Mouse (Mus musculus) hindbrain, embryonic 10.5 days (tissue): ENCODE measurements at regions not wholly inside any gene's neighbourhood (a gene's known extent, or its start where the extent isn't known, plus 50 kb on each side); places are given as distances from the start of the nearest gene placed in this dataset.

ENCODE experiments used
- DNase-seq: peaks from one replicate; pipeline ENCODE4 v3.0.0-alpha.2; 2017; ENCODE audit warnings: low spot score
- H3K27ac ChIP-seq: fragments of 300-500 bp; sonication (generic); 2 replicates; pipeline ENCODE4 v1.5.1; 2016; ENCODE audit warnings: mild to moderate bottlenecking, moderate library complexity
- H3K27me3 ChIP-seq: fragments of 300-500 bp; sonication (generic); 2 replicates; pipeline ENCODE4 v1.6.1; 2016; ENCODE audit warnings: mild to moderate bottlenecking; ENCODE audit not compliant: poor library complexity, insufficient read depth, severe bottlenecking
- H3K36me3 ChIP-seq: fragments of 300-500 bp; sonication (generic); 2 replicates; pipeline ENCODE4 v1.6.1; 2016; ENCODE audit warnings: mild to moderate bottlenecking, moderate library complexity
- H3K4me1 ChIP-seq: fragments of 300-500 bp; sonication (generic); replicated peaks from 2 replicates; pipeline ENCODE4 v1.6.1; 2016; ENCODE audit warnings: mild to moderate bottlenecking
- H3K4me3 ChIP-seq: fragments of 300-500 bp; sonication (generic); 2 replicates; pipeline ENCODE4 v1.5.1; 2016; ENCODE audit warnings: mild to moderate bottlenecking, moderate library complexity
- H3K9me3 ChIP-seq: fragments of 300-500 bp; sonication (generic); 2 replicates; pipeline ENCODE4 v1.6.1; 2016; ENCODE audit warnings: mild to moderate bottlenecking, moderate library complexity
- WGBS: fragments of 180-500 bp; shearing (Covaris S2); methylation state at CpG from one replicate; pipeline ENCODE4 v1.1.7; 2016; 5-methylcytosine and 5-hydroxymethylcytosine counted together

DNA sequence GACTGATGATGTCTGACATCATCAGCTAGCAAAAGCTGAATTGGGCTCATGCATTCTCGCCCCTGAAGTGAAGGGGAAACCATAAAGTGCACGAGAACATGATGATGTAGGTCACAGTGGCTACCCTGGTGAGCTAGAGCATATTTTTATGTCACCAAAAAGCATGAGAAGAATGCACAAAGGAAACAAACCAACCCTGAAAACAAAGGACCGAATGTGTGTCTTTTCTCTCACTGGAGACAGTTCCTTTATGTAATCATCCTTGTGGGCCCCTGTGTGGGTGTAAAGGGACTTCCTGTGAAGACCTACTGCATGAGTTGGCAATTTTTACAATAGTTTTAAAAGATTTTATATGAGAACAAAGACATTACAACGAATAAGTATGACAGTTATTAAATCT lies 270.2 kb upstream of the Ptger4 start:
- no peak overlapping the region for H3K4me3 ChIP-seq
- DNase-seq, result no peak
- H3K27me3 ChIP-seq, result no peaks in the 10 kb centered on the region
- H3K4me1 ChIP-seq, result peaks cover 5% of the 10 kb centered on the region; the same call in 1 of the 2 replicates
- H3K9me3 ChIP-seq, result no peaks in the 10 kb centered on the region
- no peak overlapping the region for H3K27ac ChIP-seq
- H3K36me3 ChIP-seq, result no peaks in the 10 kb centered on the region
- WGBS, result 53% methylated on average over 4 of the region's 4 CpGs

DNA sequence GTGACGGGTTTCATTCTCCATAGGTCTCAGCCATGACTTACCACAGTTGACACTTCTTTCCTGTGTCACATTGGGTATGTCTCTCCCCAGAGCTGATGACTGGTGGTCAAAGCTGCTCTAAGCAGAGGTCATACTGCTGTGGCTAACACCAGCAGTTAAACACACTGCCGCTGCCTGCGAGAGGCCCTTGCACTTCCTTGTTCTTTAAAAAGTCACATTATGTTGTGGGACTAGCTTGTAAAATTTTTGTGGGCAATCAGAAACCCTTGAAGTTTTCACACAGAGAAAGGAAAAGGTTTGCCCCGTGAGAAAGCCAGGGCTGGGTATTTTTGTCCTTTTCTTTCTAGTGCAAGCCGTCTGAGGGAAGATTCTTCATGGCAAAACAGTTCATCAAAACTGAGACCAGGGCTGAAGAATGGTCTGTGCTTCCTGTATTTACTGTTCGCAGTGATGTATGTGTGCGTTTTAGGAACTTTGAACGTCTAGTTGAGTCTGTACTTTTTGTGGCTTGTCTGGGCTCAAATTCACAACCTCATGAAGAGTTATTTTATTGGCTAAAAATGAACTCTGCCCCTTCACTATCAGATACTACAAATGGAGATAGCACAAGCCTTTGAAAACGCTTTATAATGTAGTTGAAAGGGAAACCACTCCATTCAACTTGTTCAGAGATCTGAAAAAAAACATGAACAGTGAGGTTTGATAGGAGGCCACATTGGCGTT lies 273.4 kb upstream of the Ptger4 start:
- Histone ChIP-seq H3K36me3 (no peaks in the 10 kb centered on the region), H3K27me3 (no peaks in the 10 kb centered on the region), H3K27ac (no peak overlapping the region), H3K4me1 (peaks cover 5% of the 10 kb centered on the region; the same call in 1 of the 2 replicates), H3K9me3 (no peaks in the 10 kb centered on the region), H3K4me3 (no peak overlapping the region)
- no peak for DNase-seq
- 85% methylated on average over 10 of the region's 10 CpGs for WGBS

DNA sequence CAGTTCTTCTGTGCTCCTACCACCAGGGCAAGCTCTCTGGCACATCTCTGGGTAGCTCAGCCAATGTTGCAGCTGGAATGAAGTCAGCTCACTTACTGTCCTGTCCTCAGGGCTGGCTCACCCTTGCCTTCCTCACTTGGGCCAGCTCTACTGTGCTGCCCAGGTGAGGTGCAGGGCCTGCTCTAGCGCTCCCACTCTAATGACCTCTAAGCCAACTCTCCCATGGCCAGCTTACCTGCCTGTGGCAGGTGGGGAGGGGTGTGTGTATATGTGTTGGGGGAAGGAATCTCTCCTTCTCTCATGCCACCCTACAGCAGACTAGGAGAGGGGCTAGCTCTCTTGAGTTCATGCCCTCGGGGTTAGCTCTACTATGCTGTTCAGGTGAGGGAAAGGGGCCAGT lies 275.6 kb upstream of the Ptger4 start:
- no peak overlapping the region for H3K27ac ChIP-seq
- H3K9me3 ChIP-seq, result no peaks in the 10 kb centered on the region
- H3K4me3 ChIP-seq, result no peak overlapping the region
- H3K36me3 ChIP-seq, result no peaks in the 10 kb centered on the region
- 91% methylated on average over 2 of the region's 2 CpGs for WGBS
- no peak for DNase-seq
- H3K4me1 ChIP-seq, result no peaks in the 10 kb centered on the region
- H3K27me3 ChIP-seq, result no peaks in the 10 kb centered on the region

DNA sequence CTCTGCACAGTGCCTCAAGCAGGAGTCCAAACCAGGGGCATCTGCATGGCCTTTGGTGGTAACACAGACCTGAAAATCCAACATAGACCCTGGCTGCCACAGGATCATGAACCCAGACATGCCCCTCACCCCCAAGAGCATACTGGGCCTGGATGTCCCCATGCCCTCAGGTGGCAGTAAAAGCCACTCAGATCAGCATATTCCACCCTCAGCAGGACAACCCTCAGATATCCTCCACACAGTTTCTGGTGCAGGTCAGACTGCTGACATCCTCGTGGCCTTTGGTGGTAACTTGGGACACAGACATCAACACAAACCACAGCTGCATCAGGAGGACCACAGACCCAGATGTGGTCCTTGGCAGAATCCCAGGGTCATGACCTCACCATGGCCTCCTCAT lies 276.0 kb upstream of the Ptger4 start:
- no peak for DNase-seq
- WGBS, result 89% methylated on average over 1 of the region's 1 CpGs
- H3K4me3 ChIP-seq, result no peak overlapping the region

DNA sequence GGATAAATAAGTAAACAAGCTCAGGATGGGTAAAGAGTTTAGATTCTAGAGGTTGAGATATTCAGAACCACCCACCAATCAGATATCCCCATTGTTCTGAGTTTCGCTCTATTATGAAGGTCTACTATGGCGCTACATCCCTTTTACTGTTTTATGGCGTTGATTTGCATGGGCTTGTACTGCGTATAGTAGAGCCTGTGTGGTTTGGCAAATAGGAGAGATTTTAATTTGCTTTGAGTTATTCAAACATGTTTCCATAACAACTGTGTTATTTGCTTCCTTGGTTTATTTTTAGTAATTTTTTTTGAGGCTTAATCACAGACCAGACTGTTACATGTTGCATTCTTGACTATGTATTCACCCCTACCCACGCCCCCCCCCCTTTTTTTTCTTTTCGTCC lies 284.6 kb upstream of the Ptger4 start:
- H3K27ac ChIP-seq, result no peak overlapping the region
- H3K27me3 ChIP-seq, result no peaks in the 10 kb centered on the region
- no peaks in the 10 kb centered on the region for H3K9me3 ChIP-seq
- no peak for DNase-seq
- no peaks in the 10 kb centered on the region for H3K36me3 ChIP-seq
- 92% methylated on average over 6 of the region's 6 CpGs for WGBS
- H3K4me1 ChIP-seq, result no peaks in the 10 kb centered on the region
- no peak overlapping the region for H3K4me3 ChIP-seq

More for the DNA sequence above, 276.0 kb upstream of the Ptger4 start:
- no peaks in the 10 kb centered on the region for H3K36me3 ChIP-seq
- no peak overlapping the region for H3K27ac ChIP-seq
- H3K4me1 ChIP-seq, result no peaks in the 10 kb centered on the region
- H3K27me3 ChIP-seq, result no peaks in the 10 kb centered on the region
- H3K9me3 ChIP-seq, result no peaks in the 10 kb centered on the region

DNA sequence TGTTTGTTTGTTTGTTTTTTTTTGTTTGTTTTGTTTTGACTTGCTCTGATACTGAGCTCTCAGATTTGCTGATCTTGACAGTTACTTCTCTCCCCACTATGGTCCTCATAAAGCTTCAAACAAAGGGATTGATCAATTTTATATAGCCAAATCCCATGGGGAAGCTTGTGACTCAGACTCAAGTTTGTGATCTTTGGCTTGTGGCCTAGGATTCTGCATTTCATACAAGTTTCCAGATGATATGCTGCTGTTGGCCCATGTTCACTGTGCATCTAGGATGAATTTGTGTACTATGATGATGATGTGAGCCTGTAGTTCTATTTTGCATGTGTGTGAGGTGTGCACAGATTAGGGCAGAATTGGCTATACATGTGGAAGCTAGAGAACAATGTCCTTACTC lies 289.7 kb upstream of the Ptger4 start:
- Histone ChIP-seq H3K36me3 (no peaks in the 10 kb centered on the region), H3K4me3 (no peak overlapping the region), H3K27me3 (no peaks in the 10 kb centered on the region), H3K4me1 (no peaks in the 10 kb centered on the region), H3K9me3 (no peaks in the 10 kb centered on the region), H3K27ac (no peak overlapping the region)
- DNase-seq, result no peak

DNA sequence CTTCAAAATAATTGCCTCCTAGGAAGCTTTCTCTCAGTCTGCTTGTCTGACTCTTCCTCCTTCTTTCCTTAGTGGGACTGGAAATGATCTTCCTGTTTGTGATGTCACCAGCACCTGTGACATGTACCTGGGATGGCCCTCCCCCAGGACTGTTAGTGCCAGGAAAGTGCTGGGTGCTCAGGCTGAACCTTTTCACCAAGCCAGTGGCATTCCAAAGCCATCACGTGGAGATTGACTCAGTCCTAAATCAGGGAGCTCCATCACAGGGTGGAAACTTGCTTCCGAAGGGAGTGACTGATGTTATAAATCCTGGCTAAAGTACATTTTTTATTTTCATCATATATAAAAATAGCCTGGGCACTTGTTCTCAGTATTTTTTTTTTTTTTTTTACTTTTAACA lies 293.4 kb upstream of the Ptger4 start:
- H3K27ac ChIP-seq, result no peak overlapping the region
- no peak overlapping the region for H3K4me3 ChIP-seq
- H3K27me3 ChIP-seq, result no peaks in the 10 kb centered on the region
- WGBS, result 77% methylated on average over 2 of the region's 2 CpGs
- DNase-seq, result no peak
- no peaks in the 10 kb centered on the region for H3K9me3 ChIP-seq
- H3K36me3 ChIP-seq, result no peaks in the 10 kb centered on the region
- no peaks in the 10 kb centered on the region for H3K4me1 ChIP-seq

DNA sequence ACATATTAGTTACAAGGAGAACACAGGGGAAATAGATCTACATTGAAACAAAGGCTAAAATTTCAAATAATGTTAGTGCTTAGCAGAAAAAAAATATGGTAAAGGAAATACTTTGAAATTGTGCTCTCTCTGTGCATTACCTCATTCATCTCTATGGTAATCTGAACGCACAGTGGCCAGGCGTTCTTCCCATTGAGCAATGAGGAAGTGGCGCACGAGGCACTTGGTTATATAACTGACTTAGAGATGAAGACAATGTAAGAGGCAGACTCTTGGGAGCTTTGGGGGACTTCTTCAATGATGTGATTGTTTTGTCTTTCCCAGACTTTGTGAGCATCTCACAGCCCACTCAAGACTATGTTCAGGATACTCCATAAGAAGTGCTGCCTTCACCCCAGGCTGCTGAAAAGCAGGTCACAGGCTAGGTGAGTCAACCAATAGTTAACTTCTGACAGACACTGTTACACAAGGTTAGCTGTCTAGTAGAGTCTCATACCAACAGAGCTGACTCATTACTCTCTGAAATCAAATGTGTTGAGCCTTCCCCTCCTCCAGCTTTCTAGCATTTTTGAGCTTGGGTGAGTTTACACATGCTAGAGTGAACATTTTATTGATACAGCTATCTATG lies 295.4 kb upstream of the Ptger4 start:
- WGBS, result 92% methylated on average over 4 of the region's 4 CpGs
- no peaks in the 10 kb centered on the region for H3K9me3 ChIP-seq
- H3K4me3 ChIP-seq, result no peak overlapping the region
- H3K27ac ChIP-seq, result no peak overlapping the region
- H3K27me3 ChIP-seq, result no peaks in the 10 kb centered on the region
- DNase-seq, result no peak
- H3K36me3 ChIP-seq, result no peaks in the 10 kb centered on the region
- no peaks in the 10 kb centered on the region for H3K4me1 ChIP-seq

DNA sequence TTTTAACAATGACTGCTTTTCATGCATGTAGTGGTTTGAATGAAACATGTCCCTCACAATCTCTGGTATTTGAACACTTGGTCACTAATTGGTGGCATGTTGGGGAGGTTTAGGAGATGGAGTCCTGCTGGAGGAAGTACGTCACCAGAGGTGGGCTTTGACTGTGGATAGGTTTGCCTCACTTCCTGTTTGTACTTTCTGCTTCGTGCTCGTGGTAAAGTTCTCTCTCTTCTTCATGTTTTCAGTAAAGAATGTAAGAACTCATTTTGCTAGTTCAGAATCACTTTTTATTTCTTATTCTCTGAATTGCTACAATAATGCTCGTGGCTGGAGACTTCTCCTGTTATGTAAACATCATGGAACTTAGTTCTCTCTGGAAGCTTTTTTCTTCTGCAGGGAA lies 310.5 kb upstream of the Ptger4 start:
- 87% methylated on average over 4 of the region's 4 CpGs for WGBS
- H3K9me3 ChIP-seq, result no peaks in the 10 kb centered on the region
- no peak overlapping the region for H3K4me3 ChIP-seq
- no peaks in the 10 kb centered on the region for H3K4me1 ChIP-seq
- H3K36me3 ChIP-seq, result no peaks in the 10 kb centered on the region
- H3K27me3 ChIP-seq, result no peaks in the 10 kb centered on the region
- no peak overlapping the region for H3K27ac ChIP-seq
- DNase-seq, result no peak

DNA sequence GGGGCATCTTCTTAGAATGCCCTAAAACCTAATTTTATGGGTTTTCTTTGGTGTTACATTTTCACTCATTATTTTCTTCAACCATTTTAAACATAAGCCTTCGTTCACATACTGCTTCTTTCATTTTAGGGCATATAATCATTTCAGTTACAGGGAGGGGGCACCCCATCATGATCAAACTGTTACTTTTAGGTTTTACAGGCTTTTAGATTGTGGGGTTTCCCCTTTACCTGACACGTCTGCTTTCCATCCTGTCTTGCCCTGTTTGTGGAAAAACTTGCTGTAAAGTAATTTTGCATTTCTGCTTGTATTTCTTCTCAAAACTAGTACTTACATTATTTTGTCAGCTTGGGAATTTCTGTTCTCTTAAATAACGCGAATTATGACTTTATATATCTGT lies 310.9 kb upstream of the Ptger4 start:
- H3K4me3 ChIP-seq, result no peak overlapping the region
- H3K9me3 ChIP-seq, result no peaks in the 10 kb centered on the region
- H3K36me3 ChIP-seq, result no peaks in the 10 kb centered on the region
- no peaks in the 10 kb centered on the region for H3K4me1 ChIP-seq
- 84% methylated on average over 4 of the region's 4 CpGs for WGBS
- no peak overlapping the region for H3K27ac ChIP-seq
- H3K27me3 ChIP-seq, result no peaks in the 10 kb centered on the region
- no peak for DNase-seq

DNA sequence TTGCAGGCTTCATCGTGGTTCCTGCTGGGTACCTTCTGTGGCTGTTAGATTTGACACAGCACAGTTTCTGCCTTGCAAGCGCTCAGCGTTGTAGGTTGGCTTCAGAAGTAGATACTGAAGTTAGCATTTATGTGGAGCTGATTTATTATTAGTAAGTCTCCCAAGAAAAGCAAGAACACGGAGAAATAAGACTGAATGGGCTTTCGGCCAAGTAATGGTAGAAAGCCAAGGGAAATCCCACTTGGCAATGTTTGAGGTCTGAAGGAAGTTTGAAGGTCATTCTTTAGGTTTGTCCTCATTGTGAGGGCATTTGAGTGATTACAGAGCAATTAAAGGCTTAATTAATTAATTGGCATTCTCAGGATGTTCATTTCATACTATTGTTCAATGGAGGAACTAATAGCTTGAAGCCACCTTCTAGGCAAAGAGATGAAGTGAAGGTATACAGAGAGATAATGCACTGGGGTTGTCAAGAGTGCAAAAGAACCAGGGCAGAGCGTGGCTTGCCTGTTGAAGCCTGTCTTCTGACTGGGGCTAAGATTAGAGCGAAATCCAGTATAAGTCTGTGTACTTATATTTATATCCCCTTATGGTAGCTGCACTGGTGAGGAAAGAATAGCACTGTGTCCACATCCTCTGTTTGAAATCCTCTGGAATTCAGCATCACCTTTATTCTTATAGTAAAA lies 311.5 kb upstream of the Ptger4 start:
- no peak for DNase-seq
- Histone ChIP-seq H3K4me1 (no peaks in the 10 kb centered on the region), H3K4me3 (no peak overlapping the region), H3K36me3 (no peaks in the 10 kb centered on the region), H3K27me3 (no peaks in the 10 kb centered on the region), H3K27ac (no peak overlapping the region), H3K9me3 (no peaks in the 10 kb centered on the region)
- 89% methylated on average over 7 of the region's 7 CpGs for WGBS

DNA sequence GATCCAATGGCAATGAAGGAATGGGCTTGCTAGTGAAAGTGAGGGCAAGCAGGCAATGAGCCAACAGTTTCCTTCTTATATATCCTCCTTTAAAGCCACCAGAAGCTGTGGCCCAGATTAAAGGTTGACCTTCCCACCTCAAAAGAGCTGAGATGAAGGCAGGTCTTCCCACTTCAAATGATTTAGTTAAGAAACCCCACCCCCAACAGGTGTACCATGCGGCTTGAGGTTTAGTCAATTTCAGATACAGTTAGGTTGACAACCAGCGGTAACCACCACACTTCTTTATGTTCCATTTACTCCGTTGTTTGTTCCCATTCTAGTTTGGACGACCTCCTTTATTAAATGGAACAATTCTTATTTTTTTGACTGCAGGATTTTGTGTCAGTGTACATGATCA lies 317.8 kb upstream of the Ptger4 start:
- Histone ChIP-seq H3K27ac (no peak overlapping the region), H3K4me3 (no peak overlapping the region), H3K9me3 (no peaks in the 10 kb centered on the region), H3K27me3 (no peaks in the 10 kb centered on the region), H3K4me1 (no peaks in the 10 kb centered on the region), H3K36me3 (no peaks in the 10 kb centered on the region)
- no peak for DNase-seq
- WGBS, result 91% methylated on average over 4 of the region's 4 CpGs

DNA sequence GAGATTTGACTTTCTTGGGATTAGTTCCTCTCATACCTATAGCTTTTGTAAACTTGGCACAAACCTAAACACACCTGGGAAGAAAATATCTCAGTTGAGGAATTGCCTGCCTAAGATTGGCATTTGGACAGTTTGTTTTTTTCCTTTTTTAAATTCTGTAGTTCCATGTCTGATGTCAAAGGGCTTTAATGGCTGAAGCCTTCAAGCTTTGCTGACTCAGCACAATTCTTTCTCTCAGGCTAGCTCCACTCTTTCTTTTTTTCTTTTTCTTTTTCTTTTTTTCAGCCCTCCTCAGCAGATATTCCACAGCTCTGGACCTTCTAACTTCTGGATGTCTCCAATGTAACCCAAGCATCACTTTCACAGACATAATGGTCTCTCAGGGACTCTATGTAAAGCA lies 330.4 kb upstream of the Ptger4 start:
- Histone ChIP-seq H3K27ac (no peak overlapping the region), H3K4me3 (no peak overlapping the region), H3K36me3 (no peaks in the 10 kb centered on the region), H3K4me1 (no peaks in the 10 kb centered on the region), H3K9me3 (no peaks in the 10 kb centered on the region), H3K27me3 (no peaks in the 10 kb centered on the region)
- DNase-seq, result no peak
